Mouse (Mus musculus) intestine, embryonic 16.5 days (tissue): ENCODE measurements at regions not wholly inside any gene's neighbourhood (a gene's known extent, or its start where the extent isn't known, plus 50 kb on each side); places are given as distances from the start of the nearest gene placed in this dataset.

Experiments
- ATAC-seq: fragments of 200-750 bp; cut with Nextera tagmentation; 2 replicates; pipeline ENCODE4 v1.8.0; 2017; ENCODE audit warnings: moderate TSS enrichment, moderate library complexity
- H3K27ac ChIP-seq: fragments of 300-500 bp; sonication (generic); 2 replicates; pipeline ENCODE4 v1.5.1; 2014; ENCODE audit warnings: mild to moderate bottlenecking, low read length
- H3K27me3 ChIP-seq: fragments of 300-500 bp; sonication (generic); replicated peaks from 2 replicates; pipeline ENCODE4 v1.6.1; 2014; ENCODE audit warnings: low read length, control low read depth, mixed read lengths; ENCODE audit not compliant: control insufficient read depth, insufficient read depth
- H3K36me3 ChIP-seq: fragments of 300-500 bp; sonication (generic); 2 replicates; pipeline ENCODE4 v1.6.1; 2014; ENCODE audit warnings: low read length, control low read depth; ENCODE audit not compliant: control insufficient read depth, insufficient read depth
- H3K4me1 ChIP-seq: fragments of 300-500 bp; sonication (generic); 2 replicates; pipeline ENCODE4 v1.6.1; 2014; ENCODE audit warnings: low read length, control low read depth, mixed read lengths; ENCODE audit not compliant: control insufficient read depth, insufficient read depth
- H3K4me2 ChIP-seq: fragments of 300-500 bp; sonication (generic); 2 replicates; pipeline ENCODE4 v1.6.1; 2014; ENCODE audit warnings: low read depth, low read length, control low read depth
- H3K4me3 ChIP-seq: fragments of 300-500 bp; sonication (generic); 2 replicates; pipeline ENCODE4 v1.5.1; 2014; ENCODE audit warnings: mild to moderate bottlenecking, low read length
- H3K9ac ChIP-seq: fragments of 300-500 bp; sonication (generic); 2 replicates; pipeline ENCODE4 v1.6.1; 2014; ENCODE audit warnings: low read depth, low read length
- H3K9me3 ChIP-seq: fragments of 300-500 bp; sonication (generic); 2 replicates; pipeline ENCODE4 v1.6.1; 2016; ENCODE audit warnings: low read length, control low read depth; ENCODE audit not compliant: control insufficient read depth
- WGBS: fragments of 180-500 bp; shearing (Covaris S2); extraction: QIAGEN DNeasy Blood & Tissue Kit; methylation state at CpG from one replicate; pipeline ENCODE4 v1.1.7; 2014; 5-methylcytosine and 5-hydroxymethylcytosine counted together

GRCm38 (mm10) chr9:41221110-41221790 is 59.8 kb upstream of the Ubash3b start:
- Histone ChIP-seq H3K4me2 (no peak overlapping the region), H3K4me1 (0 out of 2 replicates have a peak, but pooled peaks cover 3% of the 10 kb centered on the region), H3K4me3 (no peak overlapping the region), H3K27ac (no peak overlapping the region), H3K9me3 (no peaks in the 10 kb centered on the region), H3K9ac (no peak overlapping the region), H3K27me3 (no peaks in the 10 kb centered on the region), H3K36me3 (no peaks in the 10 kb centered on the region)
- ATAC-seq = no peak
- 83% methylated on average over 4 of the region's 4 CpGs for WGBS

GRCm38 (mm10) chr9:41220105-41220669 is 58.7 kb upstream of the Ubash3b start:
- H3K36me3 ChIP-seq = no peaks in the 10 kb centered on the region
- no peak overlapping the region for H3K27ac ChIP-seq
- H3K9me3 ChIP-seq = no peaks in the 10 kb centered on the region
- H3K4me2 ChIP-seq = no peak overlapping the region
- H3K4me1 ChIP-seq = 0 out of 2 replicates have a peak, but pooled peaks cover 3% of the 10 kb centered on the region
- H3K4me3 ChIP-seq = no peak overlapping the region
- H3K9ac ChIP-seq = no peak overlapping the region
- no peaks in the 10 kb centered on the region for H3K27me3 ChIP-seq
- WGBS = 71% methylated on average over 3 of the region's 3 CpGs
- ATAC-seq = no peak

GRCm38 (mm10) chr9:41218702-41219101 is 57.2 kb upstream of the Ubash3b start:
- H3K27me3 ChIP-seq = no peaks in the 10 kb centered on the region
- WGBS = 85% methylated on average over 6 of the region's 6 CpGs
- 0 out of 2 replicates have a peak, but pooled peaks cover 3% of the 10 kb centered on the region for H3K4me1 ChIP-seq

GRCm38 (mm10) chr9:41216248-41216647 is 54.8 kb upstream of the Ubash3b start:
- Histone ChIP-seq H3K4me3 (no peak overlapping the region), H3K36me3 (no peaks in the 10 kb centered on the region), H3K9me3 (no peaks in the 10 kb centered on the region), H3K4me1 (peaks cover 15% of the 10 kb centered on the region), H3K27ac (no peak overlapping the region), H3K4me2 (no peak overlapping the region), H3K9ac (no peak overlapping the region), H3K27me3 (no peaks in the 10 kb centered on the region)
- no peak for ATAC-seq
- WGBS = 50% methylated on average over 3 of the region's 3 CpGs

More at GRCm38 (mm10) chr9:41218702-41219101, 57.2 kb upstream of the Ubash3b start:
- Histone ChIP-seq H3K27ac (no peak overlapping the region), H3K36me3 (no peaks in the 10 kb centered on the region), H3K4me3 (no peak overlapping the region), H3K9me3 (no peaks in the 10 kb centered on the region), H3K9ac (no peak overlapping the region), H3K4me2 (no peak overlapping the region)
- ATAC-seq = no peak

GRCm38 (mm10) chr9:41215026-41215425 is 53.5 kb upstream of the Ubash3b start:
- no peak for ATAC-seq
- H3K4me1 ChIP-seq = peaks cover 15% of the 10 kb centered on the region
- no peaks in the 10 kb centered on the region for H3K36me3 ChIP-seq
- no peak overlapping the region for H3K27ac ChIP-seq
- H3K9ac ChIP-seq = no peak overlapping the region
- H3K9me3 ChIP-seq = no peaks in the 10 kb centered on the region
- no peak overlapping the region for H3K4me3 ChIP-seq
- 92% methylated on average over 5 of the region's 5 CpGs for WGBS
- no peaks in the 10 kb centered on the region for H3K27me3 ChIP-seq
- H3K4me2 ChIP-seq = no peak overlapping the region

- peak overlapping the region; percentile 30; the same call in 1 of the 2 replicates for H3K4me3 ChIP-seq
- H3K4me1 ChIP-seq = peaks cover 15% of the 10 kb centered on the region
- no peaks in the 10 kb centered on the region for H3K27me3 ChIP-seq
- H3K4me2 ChIP-seq = peak overlapping the region; percentile 59
- ATAC-seq = 0 out of 2 replicates have a peak, but pooled peaks have one; percentile 15
- peak overlapping the region; percentile 62; the same call in 1 of the 2 replicates for H3K9ac ChIP-seq
- 25% methylated on average over 14 of the region's 14 CpGs for WGBS
- no peaks in the 10 kb centered on the region for H3K36me3 ChIP-seq
- H3K27ac ChIP-seq = peak overlapping the region; percentile 79
- H3K9me3 ChIP-seq = no peaks in the 10 kb centered on the region
Measured at GRCm38 (mm10) chr9:41212943-41213529, 51.5 kb upstream of the Ubash3b start.

- Histone ChIP-seq H3K9ac (peak overlapping the region; percentile 62), H3K36me3 (no peaks in the 10 kb centered on the region), H3K27ac (peak overlapping the region; percentile 79), H3K4me2 (peak overlapping the region; percentile 59), H3K4me1 (peaks cover 15% of the 10 kb centered on the region), H3K9me3 (no peaks in the 10 kb centered on the region), H3K4me3 (peak overlapping the region; percentile 30; the same call in 1 of the 2 replicates), H3K27me3 (no peaks in the 10 kb centered on the region)
- ATAC-seq = peak; percentile 47
- under 1% methylated on average over 7 of the region's 7 CpGs for whole genome bisulfite sequencing
Measured at GRCm38 (mm10) chr9:41212303-41212901, 50.9 kb upstream of the Ubash3b start.

GRCm38 (mm10) chr9:41211865-41212302 is 50.4 kb upstream of the Ubash3b start:
- peaks cover 18% of the 10 kb centered on the region for H3K4me1 ChIP-seq
- WGBS = 41% methylated on average over 10 of the region's 10 CpGs
- H3K27me3 ChIP-seq = no peaks in the 10 kb centered on the region
- no peaks in the 10 kb centered on the region for H3K9me3 ChIP-seq
- H3K4me2 ChIP-seq = peak overlapping the region; percentile 59; the same call in 1 of the 2 replicates
- H3K4me3 ChIP-seq = no peak overlapping the region
- no peak overlapping the region for H3K9ac ChIP-seq
- H3K27ac ChIP-seq = peak overlapping the region; percentile 79
- no peak for ATAC-seq
- H3K36me3 ChIP-seq = no peaks in the 10 kb centered on the region
